Mouse (Mus musculus) CD4-positive, CD25-positive, alpha-beta regulatory T cell, adult 4 months (primary cell): ENCODE measurements around the gene Spem1. TPM values are rescaled to one million over a fixed set of nuclear protein-coding genes. Genes with fewer than 3 reads are reported as not detected.

Experiments
- ATAC-seq: one replicate; pipeline ENCODE4 v1.8.0; 2017
- polyA plus RNA-seq, 2 experiments: library from polyadenylated mRNA; unstranded; fragments of 100-300 nt; shearing (Covaris generic); gene quantifications; one replicate each; pipeline ENCODE4 v1.2.1; 2017

Gene Spem1
- polyA plus RNA-seq, 2 experiments from 2014 or later = 0.42 TPM; not detected in 1

DNA sequence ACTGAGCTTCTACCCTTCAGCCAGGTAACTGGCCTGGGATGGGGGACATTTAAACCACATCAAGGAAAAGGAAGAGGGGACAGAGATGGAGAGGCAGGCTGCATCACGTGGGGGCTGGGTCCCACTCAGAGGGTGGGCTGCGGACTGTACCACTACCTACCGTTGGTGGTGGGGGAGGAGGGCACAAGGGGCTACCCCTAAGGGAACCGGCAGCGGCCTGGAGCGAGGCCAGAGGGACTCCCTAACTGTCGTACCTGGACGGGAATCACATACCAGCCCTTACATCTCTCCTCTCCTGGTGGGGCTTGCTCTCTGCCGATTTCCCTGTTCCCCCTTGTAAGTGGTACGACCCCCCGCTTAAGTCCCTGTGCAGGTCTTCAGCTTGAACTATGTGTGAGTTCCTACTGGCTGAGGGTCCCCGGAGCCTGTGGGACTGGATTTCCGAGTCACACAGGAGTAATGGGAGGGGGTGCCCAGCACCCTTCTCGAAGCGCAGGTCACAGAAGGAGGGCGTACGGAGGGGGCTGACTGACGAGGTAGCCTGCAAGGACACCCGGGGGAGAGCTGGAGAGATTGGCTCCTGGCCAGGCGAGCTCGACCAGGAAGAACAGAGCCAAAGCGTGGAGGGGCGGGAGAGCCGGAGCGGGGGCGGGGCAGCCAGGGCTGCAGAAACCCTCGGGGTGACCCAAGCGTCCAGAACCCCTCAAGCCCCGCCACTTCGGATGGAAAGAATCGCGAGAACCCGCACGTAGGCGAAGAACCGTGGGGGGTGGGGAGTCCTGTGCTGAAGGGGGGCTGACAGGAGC, 21.4 kb downstream of the Spem1 start:
- ATAC-seq = no peak

GRCm38 (mm10) chr11:69800138-69800391, 21.9 kb downstream of the Spem1 start:
- no peak for ATAC-seq

GRCm38 (mm10) chr11:69799394-69800137, 22.4 kb downstream of the Spem1 start:
- ATAC-seq = no peak

DNA sequence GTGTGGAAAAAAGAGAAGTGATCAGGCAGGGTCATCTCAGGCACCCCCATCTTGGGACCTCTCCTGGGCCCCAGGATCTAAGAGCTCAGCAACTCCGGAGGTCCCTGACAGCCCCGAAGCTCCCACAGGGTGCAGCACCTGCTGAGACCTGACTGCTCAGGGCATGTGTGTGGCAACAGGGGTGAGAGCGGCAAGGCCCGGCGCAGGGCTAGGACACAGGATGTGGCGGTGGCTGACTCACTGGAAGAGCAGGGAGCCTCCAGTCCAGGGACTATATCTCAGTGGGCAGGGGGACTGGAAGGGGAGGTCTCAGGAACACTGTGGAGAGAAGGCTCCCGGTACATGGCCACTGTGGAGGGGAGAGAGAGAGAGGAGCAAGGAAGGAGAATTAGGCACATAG, 24.1 kb downstream of the Spem1 start:
- no peak for ATAC-seq

DNA sequence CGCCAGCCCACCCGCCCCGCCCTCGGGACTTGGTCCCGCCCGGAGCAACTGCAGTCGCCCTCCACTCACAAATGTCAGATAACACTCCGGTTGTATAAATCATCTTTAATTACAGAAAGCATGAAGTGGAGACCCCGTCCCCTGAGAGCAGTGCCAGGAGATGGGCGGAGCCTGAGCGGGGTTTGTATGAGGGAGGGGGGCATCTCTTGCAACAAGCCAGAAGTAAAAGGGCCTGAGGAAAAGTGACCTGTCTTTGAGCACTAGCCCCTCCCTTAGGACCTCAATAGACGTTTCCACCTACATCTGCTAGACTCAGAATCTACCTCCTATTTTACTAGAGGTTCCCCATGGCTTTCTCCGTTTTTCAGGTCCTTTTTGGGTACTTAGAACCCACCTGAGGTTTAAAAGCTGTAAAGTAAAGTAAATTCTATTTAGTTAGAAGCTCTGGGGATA, 26.0 kb downstream of the Spem1 start:
- no peak for ATAC-seq

GRCm38 (mm10) chr11:69795168-69795982, 26.6 kb downstream of the Spem1 start, which contains the start of gene Chrnb1:
Gene Chrnb1 (minus strand): TSS chr11:69795943.
- ATAC-seq = peak; percentile 100

DNA sequence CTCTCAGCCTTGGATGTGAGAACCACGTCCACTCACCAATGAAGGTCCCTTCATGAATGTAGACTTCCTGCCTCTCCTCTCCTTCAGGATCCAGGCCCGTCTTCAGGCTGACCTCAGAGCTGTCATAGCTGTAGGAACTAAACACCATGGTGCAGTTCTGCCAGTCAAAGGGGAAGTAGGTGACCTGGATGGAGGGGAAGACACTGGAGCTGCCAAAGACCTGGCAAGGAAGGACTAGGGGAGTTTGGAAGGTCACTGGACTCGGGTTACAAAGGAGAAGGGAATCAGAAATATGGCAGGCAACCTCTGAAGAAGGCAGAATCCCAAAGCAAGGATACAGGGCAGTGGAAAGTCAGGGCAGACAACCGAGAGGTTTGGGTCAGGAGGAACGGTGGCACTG, 28.6 kb downstream of the Spem1 start:
- no peak for ATAC-seq

DNA sequence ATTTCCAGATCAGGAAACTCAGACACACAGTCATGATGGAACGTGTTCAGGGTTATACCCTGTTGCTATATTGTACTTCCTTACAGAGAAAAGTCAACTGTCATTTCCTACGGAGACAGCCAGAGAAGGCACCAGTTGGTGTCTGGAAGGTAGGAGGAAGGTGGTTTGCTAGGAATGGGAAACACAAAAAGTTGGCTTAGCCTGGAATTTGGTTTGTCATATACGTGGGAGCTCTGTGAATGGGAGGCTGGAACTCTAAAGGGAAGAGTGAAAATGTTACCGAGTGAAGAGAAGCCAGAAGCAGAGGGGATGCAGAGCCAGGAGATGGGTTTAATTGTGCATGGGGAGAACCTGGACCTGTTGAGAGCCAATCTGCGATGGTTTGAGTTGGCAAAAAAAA, 30.6 kb downstream of the Spem1 start:
- no peak for ATAC-seq

DNA sequence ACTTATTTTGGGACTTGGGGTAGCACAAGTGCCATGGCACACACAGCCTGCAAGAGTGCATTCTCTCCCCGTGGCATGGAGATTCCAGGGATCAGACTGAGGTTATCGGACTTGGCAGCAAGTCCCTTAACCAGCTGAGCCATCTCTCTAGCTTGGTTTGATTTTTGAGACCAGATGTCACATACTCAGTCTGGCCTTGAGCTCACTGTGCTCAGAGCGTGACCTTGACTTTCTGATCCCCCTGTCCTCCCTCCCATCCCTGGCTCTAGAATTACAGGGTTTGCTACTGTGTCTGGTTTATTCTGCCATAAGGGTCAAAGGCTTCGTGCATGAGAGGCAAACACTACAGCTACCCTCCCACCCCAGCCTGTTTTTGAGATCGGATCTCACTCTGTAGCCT, 32.5 kb downstream of the Spem1 start:
- no peak for ATAC-seq

DNA sequence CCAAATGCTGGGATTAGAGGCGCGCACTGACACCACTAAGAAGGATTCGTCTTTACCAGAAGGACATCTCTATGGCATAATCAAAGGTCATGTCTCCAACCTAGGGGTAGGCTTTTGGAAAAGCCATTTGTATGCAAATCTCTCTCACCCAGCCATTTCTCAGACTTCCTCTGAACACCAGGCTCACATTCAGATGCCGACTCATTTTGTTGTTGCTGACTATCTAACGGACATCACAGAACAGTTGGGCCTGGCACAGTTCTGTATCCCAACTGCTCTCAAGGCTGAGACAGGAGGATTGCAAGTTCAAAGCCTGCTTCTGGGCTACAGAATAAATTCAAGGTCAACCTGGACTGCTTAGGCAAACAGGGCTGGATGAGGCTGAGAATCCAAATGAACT, 34.7 kb downstream of the Spem1 start:
- no peak for ATAC-seq

- ATAC-seq = no peak
Measured at GRCm38 (mm10) chr11:69784793-69785272, 37.1 kb downstream of the Spem1 start.

DNA sequence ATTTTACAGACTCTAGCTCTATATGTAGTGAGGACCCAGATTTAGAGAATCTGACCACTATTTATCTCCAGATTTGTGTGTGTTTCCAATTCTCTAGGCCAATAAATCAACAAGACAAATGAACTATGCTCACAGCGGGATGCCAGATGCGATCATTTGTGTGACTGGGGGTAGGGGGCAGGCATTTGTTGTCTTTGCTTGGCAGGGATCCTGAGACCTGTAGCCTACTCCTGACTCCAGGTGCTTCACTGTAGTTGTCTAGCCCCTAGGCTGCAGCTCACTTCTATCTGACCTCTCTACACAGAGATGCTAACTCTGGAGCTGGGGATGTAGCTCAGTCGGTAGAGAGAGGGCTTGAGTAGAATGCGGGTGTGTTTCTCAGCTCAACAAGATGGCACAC, 40.2 kb downstream of the Spem1 start:
- ATAC-seq = no peak

DNA sequence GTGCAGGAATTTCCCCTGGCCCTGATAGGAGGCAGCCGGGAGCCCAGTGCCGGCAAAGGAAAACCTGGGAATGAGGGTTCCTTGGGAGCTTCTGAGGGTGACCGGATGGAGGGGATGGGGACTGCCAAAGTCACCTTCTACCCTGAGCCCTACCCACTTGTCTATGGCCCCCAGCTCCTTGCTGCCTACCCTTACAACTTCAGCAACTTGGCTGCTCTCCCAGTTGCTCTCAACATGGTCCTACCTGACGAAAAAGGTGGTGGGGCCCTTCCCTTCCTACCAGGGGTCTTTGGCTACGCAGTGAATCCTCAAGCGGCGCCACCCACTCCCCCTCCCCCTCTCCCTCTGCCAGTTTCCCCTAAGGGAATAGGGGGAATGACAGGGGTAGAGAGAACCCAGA, 43.0 kb downstream of the Spem1 start:
- ATAC-seq = no peak

GRCm38 (mm10) chr11:69778258-69778982, 43.6 kb downstream of the Spem1 start:
- no peak for ATAC-seq

DNA sequence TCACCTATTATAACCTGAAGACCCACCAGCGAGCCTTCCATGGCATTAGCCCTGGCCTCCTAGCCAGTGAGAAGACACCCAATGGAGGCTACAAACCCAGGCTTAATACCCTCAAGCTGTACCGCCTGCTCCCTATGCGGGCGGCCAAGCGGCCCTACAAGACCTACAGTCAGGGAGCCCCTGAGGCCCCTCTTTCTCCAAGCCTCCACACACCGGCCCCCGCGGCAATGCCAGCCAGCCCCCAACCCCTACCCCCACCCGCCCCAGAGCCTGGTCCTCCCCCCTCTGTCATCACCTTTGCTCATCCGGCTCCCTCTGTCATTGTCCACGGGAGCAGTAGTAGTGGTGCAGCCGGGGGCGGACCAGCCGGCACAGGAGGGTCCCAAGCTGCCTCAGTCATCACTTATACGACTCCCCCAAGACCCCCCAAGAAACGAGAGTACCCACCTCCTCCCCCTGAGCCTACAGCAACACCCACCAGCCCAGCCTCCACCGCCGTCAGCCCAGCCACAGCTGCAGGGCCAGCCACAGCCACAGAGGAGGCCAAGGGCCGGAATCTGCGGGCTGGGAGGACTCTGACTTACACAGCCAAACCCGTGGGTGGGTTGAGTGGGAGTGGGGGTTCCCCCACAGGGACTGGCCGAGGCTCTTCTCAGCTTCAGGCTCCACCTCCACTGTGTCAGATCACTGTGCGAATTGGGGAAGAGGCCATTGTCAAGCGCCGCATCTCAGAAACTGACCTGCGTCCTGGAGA, 44.3 kb downstream of the Spem1 start:
- no peak for ATAC-seq

GRCm38 (mm10) chr11:69776488-69776887, 45.5 kb downstream of the Spem1 start:
- ATAC-seq = no peak

DNA sequence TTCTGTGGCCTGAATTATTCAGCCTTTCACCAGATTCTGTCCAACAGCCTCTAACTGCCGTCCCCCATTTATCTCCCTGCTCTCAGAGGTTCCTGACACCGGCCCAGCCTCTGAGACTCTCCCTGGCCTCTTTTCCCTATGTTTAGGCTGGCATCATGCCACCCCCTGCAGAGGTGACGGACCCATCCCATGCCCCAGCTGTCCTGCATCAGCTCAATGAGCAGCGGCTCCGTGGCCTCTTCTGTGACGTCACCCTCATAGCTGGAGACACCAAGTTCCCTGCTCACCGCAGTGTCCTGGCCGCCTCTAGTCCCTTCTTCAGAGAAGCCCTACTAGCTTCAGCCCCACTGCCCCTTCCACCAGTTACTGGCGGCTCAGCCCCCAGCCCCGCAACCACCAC, 46.3 kb downstream of the Spem1 start:
- no peak for ATAC-seq

GRCm38 (mm10) chr11:69774961-69775360, 47.0 kb downstream of the Spem1 start:
- no peak for ATAC-seq
